Mouse (Mus musculus) cerebellum, adult 2 months (tissue): ENCODE data around the gene Gipc3.

ENCODE experiments used
- CTCF ChIP-seq: fragments of 200-500 bp; IDR thresholded peaks from 2 replicates; pipeline ENCODE4 v1.5.1; 2011; ENCODE audit warnings: low read depth, mild to moderate bottlenecking, control low read depth, low read length, moderate library complexity, borderline replicate concordance; ENCODE audit not compliant: insufficient read depth
- POLR2A ChIP-seq: fragments of 200-500 bp; IDR thresholded peaks from 2 replicates; pipeline ENCODE4 v1.6.1; 2011; ENCODE audit warnings: low read length, control low read depth, borderline replicate concordance; ENCODE audit not compliant: insufficient read depth

- TF ChIP-seq CTCF: no peak
- TF ChIP-seq POLR2A: no peak
Observed at GRCm38 (mm10) chr10:81390678-81390965, 47.6 kb upstream of the Gipc3 start.
